Mouse (Mus musculus): ENCODE measurements at regions not wholly inside any gene's neighbourhood (a gene's known extent, or its start where the extent isn't known, plus 50 kb on each side); places are given as distances from the start of the nearest gene placed in this dataset.

- no peaks in the 10 kb centered on the region for H3K36me3 ChIP-seq (ENCODE audit: control insufficient read depth, insufficient read depth, low read length)
- ATAC-seq = no peak
- H3K4me3 ChIP-seq (ENCODE audit: low read depth, low read length) = no peak overlapping the region
- H3K4me2 ChIP-seq (ENCODE audit: low read length) = no peak overlapping the region
- H3K4me1 ChIP-seq (ENCODE audit: control insufficient read depth, insufficient read depth, low read length) = no peaks in the 10 kb centered on the region
- no peak overlapping the region for H3K27ac ChIP-seq (ENCODE audit: low read length)
- H3K9ac ChIP-seq (ENCODE audit: low read depth, low read length) = no peak overlapping the region
- no peaks in the 10 kb centered on the region for H3K27me3 ChIP-seq (ENCODE audit: control insufficient read depth, insufficient read depth, low read depth, low read length)
- no peaks in the 10 kb centered on the region for H3K9me3 ChIP-seq (replicated peaks; ENCODE audit: control insufficient read depth, low read length, poor library complexity, severe bottlenecking)
Observed at GRCm38 (mm10) chr8:44656031-44656430, 279.2 kb upstream of the Fat1 start.

GRCm38 (mm10) chr8:44656470-44656869 is 278.8 kb upstream of the Fat1 start:
- no peak overlapping the region for H3K4me3 ChIP-seq (ENCODE audit: low read depth, low read length)
- H3K36me3 ChIP-seq (ENCODE audit: control insufficient read depth, insufficient read depth, low read length) = no peaks in the 10 kb centered on the region
- H3K9me3 ChIP-seq (replicated peaks; ENCODE audit: control insufficient read depth, low read length, poor library complexity, severe bottlenecking) = no peaks in the 10 kb centered on the region
- no peak overlapping the region for H3K27ac ChIP-seq (ENCODE audit: low read length)
- H3K4me2 ChIP-seq (ENCODE audit: low read length) = no peak overlapping the region
- no peaks in the 10 kb centered on the region for H3K27me3 ChIP-seq (ENCODE audit: control insufficient read depth, insufficient read depth, low read depth, low read length)
- no peak overlapping the region for H3K9ac ChIP-seq (ENCODE audit: low read depth, low read length)
- 72% methylated on average over 4 of the region's 4 CpGs for WGBS
- no peaks in the 10 kb centered on the region for H3K4me1 ChIP-seq (ENCODE audit: control insufficient read depth, insufficient read depth, low read length)
- ATAC-seq = no peak

GRCm38 (mm10) chr8:44661696-44662095 is 273.6 kb upstream of the Fat1 start:
- WGBS = 72% methylated on average over 2 of the region's 2 CpGs
- ATAC-seq = no peak

GRCm38 (mm10) chr8:44687126-44687525 is 248.1 kb upstream of the Fat1 start:
- no peaks in the 10 kb centered on the region for H3K9me3 ChIP-seq (replicated peaks; ENCODE audit: control insufficient read depth, low read length, poor library complexity, severe bottlenecking)
- H3K4me1 ChIP-seq (ENCODE audit: control insufficient read depth, insufficient read depth, low read length) = no peaks in the 10 kb centered on the region
- H3K4me3 ChIP-seq (ENCODE audit: low read depth, low read length) = no peak overlapping the region
- 90% methylated on average over 9 of the region's 9 CpGs for WGBS
- ATAC-seq = no peak
- no peak overlapping the region for H3K4me2 ChIP-seq (ENCODE audit: low read length)
- no peak overlapping the region for H3K9ac ChIP-seq (ENCODE audit: low read depth, low read length)
- no peaks in the 10 kb centered on the region for H3K27me3 ChIP-seq (ENCODE audit: control insufficient read depth, insufficient read depth, low read depth, low read length)
- H3K36me3 ChIP-seq (ENCODE audit: control insufficient read depth, insufficient read depth, low read length) = no peaks in the 10 kb centered on the region
- no peak overlapping the region for H3K27ac ChIP-seq (ENCODE audit: low read length)

More at GRCm38 (mm10) chr8:44661696-44662095, 273.6 kb upstream of the Fat1 start:
- no peaks in the 10 kb centered on the region for H3K9me3 ChIP-seq (replicated peaks; ENCODE audit: control insufficient read depth, low read length, poor library complexity, severe bottlenecking)
- no peaks in the 10 kb centered on the region for H3K36me3 ChIP-seq (ENCODE audit: control insufficient read depth, insufficient read depth, low read length)
- H3K4me3 ChIP-seq (ENCODE audit: low read depth, low read length) = no peak overlapping the region
- no peak overlapping the region for H3K9ac ChIP-seq (ENCODE audit: low read depth, low read length)
- no peaks in the 10 kb centered on the region for H3K4me1 ChIP-seq (ENCODE audit: control insufficient read depth, insufficient read depth, low read length)
- no peaks in the 10 kb centered on the region for H3K27me3 ChIP-seq (ENCODE audit: control insufficient read depth, insufficient read depth, low read depth, low read length)
- no peak overlapping the region for H3K27ac ChIP-seq (ENCODE audit: low read length)
- H3K4me2 ChIP-seq (ENCODE audit: low read length) = no peak overlapping the region

- Histone ChIP-seq H3K9ac (ENCODE audit: low read depth, low read length) (no peak overlapping the region), H3K27me3 (ENCODE audit: control insufficient read depth, insufficient read depth, low read depth, low read length) (no peaks in the 10 kb centered on the region), H3K4me3 (ENCODE audit: low read depth, low read length) (no peak overlapping the region), H3K27ac (ENCODE audit: low read length) (no peak overlapping the region), H3K4me1 (ENCODE audit: control insufficient read depth, insufficient read depth, low read length) (peaks cover 7% of the 10 kb centered on the region), H3K4me2 (ENCODE audit: low read length) (no peak overlapping the region), H3K9me3 (replicated peaks; ENCODE audit: control insufficient read depth, low read length, poor library complexity, severe bottlenecking) (no peaks in the 10 kb centered on the region), H3K36me3 (ENCODE audit: control insufficient read depth, insufficient read depth, low read length) (no peaks in the 10 kb centered on the region)
- WGBS = 76% methylated on average over 9 of the region's 9 CpGs
- ATAC-seq = no peak
Observed at GRCm38 (mm10) chr8:44689837-44690592, 245.2 kb upstream of the Fat1 start.

- no peak overlapping the region for H3K4me2 ChIP-seq (ENCODE audit: low read length)
- no peak overlapping the region for H3K9ac ChIP-seq (ENCODE audit: low read depth, low read length)
- 85% methylated on average over 4 of the region's 4 CpGs for WGBS
- H3K9me3 ChIP-seq (replicated peaks; ENCODE audit: control insufficient read depth, low read length, poor library complexity, severe bottlenecking) = no peaks in the 10 kb centered on the region
- H3K27me3 ChIP-seq (ENCODE audit: control insufficient read depth, insufficient read depth, low read depth, low read length) = no peaks in the 10 kb centered on the region
- ATAC-seq = no peak
- H3K4me3 ChIP-seq (ENCODE audit: low read depth, low read length) = no peak overlapping the region
- H3K36me3 ChIP-seq (ENCODE audit: control insufficient read depth, insufficient read depth, low read length) = no peaks in the 10 kb centered on the region
- H3K4me1 ChIP-seq (ENCODE audit: control insufficient read depth, insufficient read depth, low read length) = peaks cover 8% of the 10 kb centered on the region
- no peak overlapping the region for H3K27ac ChIP-seq (ENCODE audit: low read length)
Observed at GRCm38 (mm10) chr8:44690593-44690950, 244.7 kb upstream of the Fat1 start.

- H3K27me3 ChIP-seq (ENCODE audit: control insufficient read depth, insufficient read depth, low read depth, low read length) = no peaks in the 10 kb centered on the region
- H3K9ac ChIP-seq (ENCODE audit: low read depth, low read length) = no peak overlapping the region
- WGBS = 77% methylated on average over 7 of the region's 7 CpGs
- H3K36me3 ChIP-seq (ENCODE audit: control insufficient read depth, insufficient read depth, low read length) = no peaks in the 10 kb centered on the region
- no peaks in the 10 kb centered on the region for H3K9me3 ChIP-seq (replicated peaks; ENCODE audit: control insufficient read depth, low read length, poor library complexity, severe bottlenecking)
- ATAC-seq = no peak
- H3K27ac ChIP-seq (ENCODE audit: low read length) = no peak overlapping the region
- H3K4me3 ChIP-seq (ENCODE audit: low read depth, low read length) = no peak overlapping the region
- H3K4me2 ChIP-seq (ENCODE audit: low read length) = no peak overlapping the region
- H3K4me1 ChIP-seq (ENCODE audit: control insufficient read depth, insufficient read depth, low read length) = peaks cover 8% of the 10 kb centered on the region
Observed at GRCm38 (mm10) chr8:44691140-44691539, 244.1 kb upstream of the Fat1 start.

- Histone ChIP-seq H3K36me3 (ENCODE audit: control insufficient read depth, insufficient read depth, low read length) (no peaks in the 10 kb centered on the region), H3K9me3 (replicated peaks; ENCODE audit: control insufficient read depth, low read length, poor library complexity, severe bottlenecking) (no peaks in the 10 kb centered on the region), H3K4me1 (ENCODE audit: control insufficient read depth, insufficient read depth, low read length) (peaks cover 8% of the 10 kb centered on the region), H3K9ac (ENCODE audit: low read depth, low read length) (no peak overlapping the region), H3K27ac (ENCODE audit: low read length) (no peak overlapping the region), H3K4me3 (ENCODE audit: low read depth, low read length) (no peak overlapping the region), H3K4me2 (ENCODE audit: low read length) (no peak overlapping the region), H3K27me3 (ENCODE audit: control insufficient read depth, insufficient read depth, low read depth, low read length) (no peaks in the 10 kb centered on the region)
- 78% methylated on average over 8 of the region's 8 CpGs for WGBS
- no peak for ATAC-seq
Observed at GRCm38 (mm10) chr8:44692036-44692688, 243.1 kb upstream of the Fat1 start.

GRCm38 (mm10) chr8:44694861-44695260 is 240.4 kb upstream of the Fat1 start:
- ATAC-seq = no peak
- WGBS = 38% methylated on average over 9 of the region's 9 CpGs

More at GRCm38 (mm10) chr8:44694861-44695260, 240.4 kb upstream of the Fat1 start:
- Histone ChIP-seq H3K27ac (ENCODE audit: low read length) (0 out of 2 replicates have a peak overlapping the region, but pooled peaks have one; percentile 2), H3K36me3 (ENCODE audit: control insufficient read depth, insufficient read depth, low read length) (no peaks in the 10 kb centered on the region), H3K9ac (ENCODE audit: low read depth, low read length) (no peak overlapping the region), H3K4me3 (ENCODE audit: low read depth, low read length) (no peak overlapping the region), H3K4me1 (ENCODE audit: control insufficient read depth, insufficient read depth, low read length) (peaks cover 8% of the 10 kb centered on the region), H3K4me2 (ENCODE audit: low read length) (peak overlapping the region; percentile 32), H3K9me3 (replicated peaks; ENCODE audit: control insufficient read depth, low read length, poor library complexity, severe bottlenecking) (no peaks in the 10 kb centered on the region), H3K27me3 (ENCODE audit: control insufficient read depth, insufficient read depth, low read depth, low read length) (no peaks in the 10 kb centered on the region)
